Mouse (Mus musculus): ENCODE results near the gene Aif1.
A peak's percentile ranks its signal among the peaks of the same experiment; 100 is the strongest.

Aif1 gene

DNA sequence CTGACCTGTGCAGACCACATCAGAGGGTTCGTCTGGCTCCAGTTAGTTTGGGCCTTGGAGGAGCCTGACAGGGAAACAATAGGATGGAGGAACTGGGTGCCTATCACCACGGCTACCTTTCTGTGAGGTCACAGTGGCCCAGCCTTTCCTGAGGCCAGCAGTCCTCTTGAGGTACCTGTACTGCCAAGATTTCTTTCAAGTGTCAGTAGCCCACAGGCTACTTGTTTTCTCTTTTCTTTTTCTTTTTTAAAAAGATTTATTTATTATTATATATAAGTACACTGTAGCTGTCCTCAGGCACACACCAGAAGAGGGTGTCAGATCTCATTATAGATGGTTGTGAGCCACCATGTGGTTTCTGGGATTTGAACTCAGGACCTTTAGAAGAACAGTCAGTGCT lies at the start of gene Aif1:
Gene Aif1, minus strand, starts transcription at position 101 of the 400 bp plus-strand sequence.
- DNase-seq (ENCODE audit: low spot score in 2 of 2) = no peak

DNA sequence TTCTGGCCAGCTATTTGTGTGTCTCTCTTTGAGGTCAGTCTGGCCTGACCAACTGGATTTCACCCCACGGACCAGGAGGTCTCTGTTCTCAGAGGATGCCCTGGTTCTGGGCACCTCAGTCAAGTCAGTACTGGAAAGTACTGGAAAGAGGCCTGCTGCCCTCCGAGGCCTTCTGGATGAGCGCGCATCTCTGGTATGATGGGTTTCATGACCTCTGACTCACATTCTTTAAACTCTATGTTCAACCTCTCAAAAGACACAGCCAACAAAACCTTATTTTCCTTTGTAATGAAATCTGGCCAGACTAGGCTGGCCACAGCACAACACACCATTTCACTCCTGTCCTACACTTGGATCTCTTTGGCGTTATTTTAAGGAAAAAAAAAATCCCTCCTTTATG lies 49.6 kb upstream of the Aif1 start:
- DNase-seq (ENCODE audit: low spot score in 2 of 2) = no peak

DNA sequence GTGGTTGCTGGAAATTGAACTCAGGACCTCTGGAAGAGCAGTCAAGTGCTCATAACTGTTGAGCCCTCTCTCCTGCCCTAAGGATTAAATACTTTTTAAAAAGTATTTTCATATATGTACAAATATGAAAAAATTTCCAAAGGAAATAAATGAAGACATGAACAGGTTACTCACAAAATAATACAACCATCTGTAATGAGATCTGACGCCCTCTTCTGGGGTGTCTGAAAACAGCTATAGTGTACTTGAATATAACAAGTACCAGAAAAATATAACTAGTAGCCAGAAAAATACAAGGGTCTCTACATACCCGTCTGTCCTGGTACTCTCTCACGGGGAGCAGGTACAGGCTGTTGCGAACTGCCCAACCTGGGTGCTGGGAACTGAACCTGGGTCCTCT lies 48.8 kb upstream of the Aif1 start:
- DNase-seq (ENCODE audit: low spot score in 2 of 2) = no peak

DNA sequence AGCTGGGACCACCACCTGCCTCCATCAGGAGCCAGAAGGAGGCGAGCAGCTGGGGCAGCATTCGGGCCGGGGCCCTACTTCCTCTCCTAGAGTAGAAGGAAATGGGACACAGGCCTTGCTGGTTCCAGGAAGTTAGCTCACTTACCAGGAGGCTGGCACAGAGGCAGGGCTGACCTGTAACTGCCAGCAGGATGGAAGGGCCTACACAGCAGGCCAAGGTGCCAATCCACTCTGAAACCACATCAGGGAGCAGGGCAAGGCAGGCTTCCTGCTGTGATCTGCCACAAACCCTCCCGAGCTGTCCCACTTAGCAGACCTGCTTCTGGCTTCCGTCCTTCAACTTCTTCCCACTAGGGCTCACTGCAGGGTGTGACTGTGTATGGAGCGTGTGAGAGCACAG lies 46.4 kb upstream of the Aif1 start:
- no peak for DNase-seq (ENCODE audit: low spot score in 2 of 2)

DNA sequence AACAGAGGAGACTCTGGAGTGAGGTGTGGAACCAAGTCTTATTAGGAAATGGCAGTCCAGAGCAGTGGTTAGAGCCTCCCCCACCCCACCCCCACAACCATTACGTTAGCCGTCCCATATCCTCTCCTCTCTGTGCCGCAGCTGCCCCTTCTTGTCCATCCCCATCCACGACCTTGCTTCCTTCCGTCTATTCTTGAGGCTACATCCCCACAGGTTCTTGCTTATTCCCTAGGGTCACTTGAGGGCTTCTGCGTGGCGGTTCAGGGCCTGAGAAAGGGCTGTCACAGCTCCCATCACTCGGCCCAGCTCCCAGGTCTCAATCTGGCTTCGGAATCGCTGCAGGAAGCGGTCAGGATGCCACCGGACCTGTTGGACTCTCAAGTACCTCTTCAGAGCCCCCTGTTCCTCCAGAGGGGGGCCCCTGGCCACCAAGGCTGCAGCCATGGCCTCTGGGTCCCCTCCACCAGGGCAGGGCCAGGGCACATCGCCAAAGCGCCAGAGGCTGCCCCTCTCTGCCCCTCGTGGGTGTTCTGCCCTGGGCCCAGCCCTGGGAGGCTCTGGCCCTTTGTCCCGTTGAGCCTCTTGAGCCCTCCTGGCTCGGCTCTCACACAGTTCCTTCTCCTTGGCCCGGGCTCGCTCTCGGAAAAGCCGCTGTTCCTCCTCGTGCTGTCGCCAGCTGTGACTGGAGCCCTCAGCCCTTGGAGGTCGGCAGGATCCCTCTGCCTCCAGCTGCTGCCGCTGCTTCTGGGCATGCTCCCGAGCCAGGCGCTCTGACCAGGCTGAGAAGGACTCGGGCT lies 44.5 kb upstream of the Aif1 start, which contains the start of gene Gm16181:
Gene Gm16181, plus strand, starts transcription at position 679 of the 797 bp plus-strand sequence.
- DNase-seq (ENCODE audit: low spot score in 2 of 2) = no peak

DNA sequence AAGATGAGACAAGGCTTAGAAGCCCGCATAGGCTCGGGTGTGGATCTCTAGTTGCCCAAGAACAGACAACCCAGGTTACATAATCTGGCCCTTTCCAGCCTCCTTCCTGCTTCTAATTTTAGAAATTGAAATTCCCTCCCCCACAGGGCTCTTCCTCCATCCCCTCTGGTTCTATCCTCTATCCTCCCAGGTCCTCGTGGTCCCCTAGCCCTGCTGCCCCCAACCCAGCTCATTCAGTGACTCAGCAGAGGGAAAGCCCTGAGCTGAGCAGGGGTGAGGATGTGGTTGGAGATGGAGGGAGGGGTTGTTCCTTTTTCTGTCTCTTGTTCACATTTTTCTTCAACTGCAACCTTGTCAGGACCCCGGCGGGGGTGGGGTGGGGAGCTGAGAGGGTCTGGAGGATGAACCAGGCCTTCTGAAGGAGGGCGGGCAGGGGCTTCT lies 43.8 kb upstream of the Aif1 start:
- DNase-seq (ENCODE audit: low spot score in 2 of 2) = no peak

DNA sequence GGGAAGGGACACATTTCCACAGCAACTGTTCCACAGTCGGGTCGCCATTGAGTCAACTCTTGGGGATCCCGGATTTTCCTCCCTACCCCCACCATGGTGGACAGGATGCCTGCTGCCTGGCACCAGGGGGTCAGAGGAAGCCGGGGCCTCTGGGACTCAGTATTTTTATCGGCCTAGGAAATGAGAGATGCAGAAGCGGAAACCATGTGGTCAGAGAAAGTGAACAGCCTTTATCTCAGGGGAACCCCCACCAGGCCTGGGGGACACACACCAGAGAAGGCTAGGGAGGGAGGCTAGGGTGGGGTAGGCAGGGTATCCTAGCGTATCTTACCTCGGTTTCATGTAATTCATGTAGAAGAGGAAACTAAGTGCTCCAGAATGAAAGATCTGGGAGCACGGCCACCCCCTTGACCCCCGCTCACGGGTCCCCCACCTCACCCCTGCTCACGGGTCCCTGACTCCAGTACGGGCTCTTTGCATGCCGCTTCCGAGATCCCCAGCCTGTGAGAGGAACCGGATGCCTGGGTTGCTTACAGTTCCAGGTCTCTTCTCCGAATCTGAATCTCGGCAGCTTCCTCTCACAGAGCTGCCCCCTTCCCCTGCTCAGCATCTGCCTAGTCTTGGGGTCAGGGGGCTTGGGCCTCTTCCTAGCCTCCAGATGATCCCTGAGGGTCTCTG lies 42.8 kb upstream of the Aif1 start:
- DNase-seq (ENCODE audit: low spot score in 2 of 2) = peak; percentile 56 to 78

DNA sequence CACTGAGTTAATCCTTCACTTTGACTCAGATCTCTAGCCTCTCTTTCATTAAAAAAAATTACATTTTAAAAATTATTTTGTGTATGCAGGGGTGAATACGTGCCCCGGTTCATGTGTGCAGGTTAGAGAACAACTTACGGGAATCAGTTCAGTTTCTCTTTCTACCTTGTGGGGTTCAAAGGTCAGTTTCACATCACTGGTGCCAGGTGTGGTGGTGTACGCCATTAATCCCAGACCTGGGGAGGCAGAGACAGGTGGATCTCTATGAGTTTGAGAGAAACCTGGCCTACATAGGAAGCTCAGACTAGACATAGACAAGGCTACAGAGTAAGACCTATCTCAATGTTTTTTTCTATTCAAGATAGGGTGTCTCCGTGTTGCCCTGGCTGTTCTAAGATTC lies 37.2 kb upstream of the Aif1 start:
- DNase-seq (ENCODE audit: low spot score in 2 of 2) = no peak

DNA sequence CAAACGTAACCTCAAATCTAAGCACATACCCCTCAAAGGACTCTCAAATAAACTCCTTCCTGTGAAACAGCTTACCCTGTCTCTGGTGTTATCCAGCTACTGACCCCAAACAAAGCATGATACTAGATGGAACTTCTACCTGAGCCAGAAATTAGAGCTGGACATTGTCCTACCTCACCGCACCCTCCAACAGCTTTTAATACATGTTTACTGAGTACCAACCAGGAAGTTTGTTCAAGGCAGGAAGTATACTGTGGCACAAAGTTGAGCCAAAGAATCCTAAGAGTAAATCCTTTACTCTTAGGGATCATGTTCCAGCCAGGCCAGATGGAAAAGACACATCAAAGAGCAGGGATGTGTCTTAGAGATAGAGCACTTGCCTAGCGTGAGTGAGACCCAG lies 34.7 kb upstream of the Aif1 start:
- DNase-seq (ENCODE audit: low spot score in 2 of 2) = no peak

DNA sequence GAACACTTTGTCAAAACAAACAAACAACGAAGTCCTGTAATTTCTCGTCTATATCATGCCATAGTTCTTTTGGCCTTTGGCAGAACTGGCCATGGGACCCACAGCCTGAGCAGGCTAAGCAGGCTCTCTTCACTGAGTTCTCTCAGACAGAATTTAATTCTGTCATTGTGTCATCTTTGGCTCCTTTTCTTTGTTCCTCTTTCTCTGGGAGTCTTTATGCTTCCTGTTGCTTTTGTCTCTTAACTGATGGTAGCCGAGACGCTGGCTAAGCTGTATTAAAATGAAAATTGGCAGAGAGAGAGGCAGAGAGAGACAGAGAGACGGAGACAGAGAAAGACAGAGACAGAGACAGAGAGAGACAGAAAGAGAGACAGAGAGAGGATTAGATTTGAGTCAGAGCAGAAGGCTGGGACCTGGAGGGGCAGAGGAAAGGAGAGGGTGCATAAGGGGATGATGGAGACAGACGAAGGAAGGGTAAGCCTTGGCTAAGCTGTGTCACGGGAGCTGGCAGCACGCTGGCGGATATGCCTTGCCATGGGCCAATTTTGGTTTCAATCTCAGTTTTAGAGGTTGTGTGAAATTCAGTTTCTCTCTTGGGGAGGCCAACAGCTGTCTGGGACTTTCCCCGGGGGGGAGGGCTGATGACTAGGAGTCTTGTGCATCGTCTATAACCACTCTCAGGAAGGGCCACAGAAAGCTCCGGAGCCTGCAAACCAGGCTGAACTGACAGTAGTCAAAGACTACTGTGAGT lies 34.1 kb upstream of the Aif1 start:
- peak in 1 of 2 experiments; percentile 50 for DNase-seq (ENCODE audit: low spot score in 2 of 2)

DNA sequence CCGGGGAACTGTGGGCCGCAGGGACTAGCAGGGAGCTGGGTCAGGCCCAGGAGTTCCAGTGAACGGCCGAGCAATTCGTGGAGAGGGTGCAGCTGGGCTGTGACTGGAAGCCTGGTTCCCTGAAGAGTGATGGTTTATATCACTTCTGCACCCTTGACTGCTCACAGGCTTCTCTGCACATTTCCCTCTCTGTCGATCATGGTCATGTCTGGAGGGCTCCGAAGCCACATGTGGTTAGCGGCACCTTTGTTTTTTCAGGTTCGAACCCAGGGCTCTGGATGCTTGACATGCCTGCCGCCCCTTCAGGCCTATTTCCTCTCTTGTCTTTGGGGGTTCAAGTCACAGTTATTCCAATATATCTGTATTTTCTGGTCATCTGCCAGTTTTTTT lies 29.5 kb upstream of the Aif1 start:
- DNase-seq (ENCODE audit: low spot score in 2 of 2) = no peak

DNA sequence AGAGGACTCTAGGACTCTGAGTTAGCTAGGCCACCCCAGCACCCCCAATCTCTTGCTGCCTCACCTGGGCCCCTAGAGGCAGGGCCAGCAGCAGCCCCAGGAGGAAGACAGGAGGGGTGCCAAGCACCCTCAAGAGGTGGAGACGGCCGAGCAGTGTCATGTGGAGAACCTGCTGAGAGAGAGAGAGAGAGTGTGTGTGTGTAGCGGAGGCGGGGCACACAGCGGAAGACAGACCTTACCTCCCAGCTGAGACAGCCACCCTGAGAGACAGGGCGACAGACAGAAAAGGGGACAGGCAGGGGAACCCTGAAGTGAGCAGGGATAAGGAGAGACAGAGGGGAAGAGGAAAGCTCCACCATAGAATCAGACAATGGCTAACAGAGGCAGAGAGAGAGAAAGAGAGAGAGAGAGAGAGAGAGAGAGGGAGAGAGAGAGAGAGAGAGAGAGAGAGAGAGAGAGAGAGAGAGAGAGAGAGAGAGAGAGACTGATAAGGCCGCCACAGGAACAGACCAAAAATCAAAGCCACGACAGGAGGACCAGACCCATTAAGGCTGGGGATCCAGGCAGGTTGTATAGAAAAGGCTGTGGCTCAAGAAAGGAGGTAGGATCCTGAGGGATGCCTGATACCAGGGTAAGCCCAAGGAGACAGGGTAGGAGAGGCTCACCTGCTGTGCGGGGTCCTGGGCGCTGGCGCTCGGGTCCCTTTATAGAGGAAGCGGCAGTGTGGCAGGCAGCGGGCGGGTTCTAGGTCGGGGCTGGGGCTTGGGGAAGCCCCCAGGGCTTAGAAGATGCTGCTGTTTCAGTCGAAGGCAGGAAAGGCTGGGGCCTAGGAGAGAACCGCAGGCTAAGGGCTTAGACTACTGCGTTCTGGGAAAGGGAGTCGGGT lies 28.9 kb upstream of the Aif1 start, which contains the start of gene Lta:
Gene Lta, minus strand, starts transcription at position 858 of the 886 bp plus-strand sequence.
- DNase-seq (ENCODE audit: low spot score in 2 of 2) = peak; percentile 48 to 75

DNA sequence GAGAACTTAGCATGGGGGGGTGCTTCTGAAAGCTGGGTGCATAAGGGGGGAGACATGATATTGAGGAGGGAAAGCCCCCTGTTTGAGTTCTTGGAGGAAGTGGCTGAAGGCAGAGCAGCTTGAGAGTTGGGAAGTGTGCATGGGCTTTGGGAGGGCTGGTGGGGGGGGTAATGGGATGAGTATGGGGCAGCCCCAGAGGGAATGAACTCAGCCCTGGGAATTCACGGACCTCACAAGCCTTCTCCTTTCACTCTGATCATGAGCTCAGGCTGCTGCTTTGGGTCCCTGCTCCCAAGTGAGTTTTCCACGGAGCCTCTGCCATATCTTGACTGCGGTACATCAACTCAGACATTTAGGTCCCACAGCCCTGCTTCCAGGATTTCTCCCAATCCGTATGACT lies 26.6 kb upstream of the Aif1 start:
- DNase-seq (ENCODE audit: low spot score in 2 of 2) = no peak

DNA sequence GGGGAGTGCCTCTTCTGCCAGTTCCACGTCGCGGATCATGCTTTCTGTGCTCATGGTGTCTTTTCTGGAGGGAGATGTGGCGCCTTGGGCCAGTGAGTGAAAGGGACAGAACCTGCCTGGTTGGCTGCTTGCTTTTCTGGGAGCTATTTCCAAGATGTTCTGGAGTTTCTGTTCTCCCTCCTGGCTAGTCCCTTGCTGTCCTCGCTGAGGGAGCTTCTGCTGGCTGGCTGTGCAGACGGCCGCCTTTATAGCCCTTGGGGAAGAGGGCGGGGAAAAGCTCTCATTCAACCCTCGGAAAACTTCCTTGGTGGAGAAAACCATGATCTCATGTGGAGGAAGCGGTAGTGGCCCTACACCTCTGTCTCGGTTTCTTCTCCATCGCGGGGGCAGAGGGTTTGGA lies 25.9 kb upstream of the Aif1 start, which contains the start of gene Tnf:
Gene Tnf, minus strand, starts transcription at position 221 of the 400 bp plus-strand sequence.
- peak; percentile 64 to 78 for DNase-seq (ENCODE audit: low spot score in 2 of 2)

DNA sequence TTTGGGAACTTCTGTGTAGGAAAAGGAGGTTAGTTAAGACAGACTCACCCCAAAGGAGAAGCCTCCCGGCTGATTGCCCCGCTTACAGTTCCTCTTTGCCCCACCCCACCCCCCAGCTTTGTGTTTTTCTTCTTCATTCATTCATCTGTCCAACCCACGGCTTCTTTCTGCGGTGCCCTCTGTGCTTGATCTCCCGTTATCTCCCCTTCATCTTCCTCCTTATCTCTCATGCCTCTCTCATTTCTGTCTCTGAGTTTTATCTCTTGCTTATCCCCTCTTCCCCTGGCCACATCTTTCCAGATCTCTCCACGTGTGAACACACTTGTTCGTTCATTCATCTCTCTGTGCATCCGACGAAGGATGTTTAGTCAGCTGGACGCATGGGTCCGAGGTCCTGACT lies 25.3 kb upstream of the Aif1 start:
- DNase-seq (ENCODE audit: low spot score in 2 of 2) = no peak

DNA sequence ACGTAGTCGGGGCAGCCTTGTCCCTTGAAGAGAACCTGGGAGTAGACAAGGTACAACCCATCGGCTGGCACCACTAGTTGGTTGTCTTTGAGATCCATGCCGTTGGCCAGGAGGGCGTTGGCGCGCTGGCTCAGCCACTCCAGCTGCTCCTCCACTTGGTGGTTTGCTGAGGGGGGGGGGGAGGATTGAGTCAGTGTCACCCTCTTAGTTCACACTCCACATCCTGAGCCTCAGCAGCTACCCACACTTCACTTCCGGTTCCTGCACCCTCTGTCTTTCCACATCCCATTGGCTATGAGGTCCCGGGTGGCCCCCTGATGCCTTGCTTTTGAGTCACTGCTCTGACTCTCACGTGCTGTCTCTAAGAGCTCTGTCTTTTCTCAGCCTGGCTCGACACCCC lies 24.5 kb upstream of the Aif1 start:
- peak; percentile 56 to 74 for DNase-seq (ENCODE audit: low spot score in 2 of 2)

DNA sequence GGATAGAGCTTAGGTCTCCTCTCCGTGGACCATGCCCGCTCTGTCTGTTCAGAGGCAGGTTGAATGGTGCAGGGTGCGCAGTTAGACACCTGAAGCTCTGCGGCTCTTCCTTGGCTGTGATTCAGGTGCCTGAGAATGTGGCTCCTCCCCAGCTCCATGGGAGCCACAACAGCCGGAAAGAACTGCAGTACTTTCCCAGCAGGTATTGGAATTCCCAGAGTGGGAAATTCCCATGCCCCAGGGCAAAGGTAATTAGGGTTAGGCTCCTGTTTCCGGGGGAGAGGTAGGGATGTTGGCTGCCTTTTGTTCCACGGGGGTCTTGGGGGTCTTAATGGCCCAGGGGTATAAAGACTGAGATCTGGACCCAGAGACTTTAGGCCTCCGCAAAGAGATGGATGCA lies 23.1 kb upstream of the Aif1 start:
- DNase-seq (ENCODE audit: low spot score in 2 of 2) = no peak

DNA sequence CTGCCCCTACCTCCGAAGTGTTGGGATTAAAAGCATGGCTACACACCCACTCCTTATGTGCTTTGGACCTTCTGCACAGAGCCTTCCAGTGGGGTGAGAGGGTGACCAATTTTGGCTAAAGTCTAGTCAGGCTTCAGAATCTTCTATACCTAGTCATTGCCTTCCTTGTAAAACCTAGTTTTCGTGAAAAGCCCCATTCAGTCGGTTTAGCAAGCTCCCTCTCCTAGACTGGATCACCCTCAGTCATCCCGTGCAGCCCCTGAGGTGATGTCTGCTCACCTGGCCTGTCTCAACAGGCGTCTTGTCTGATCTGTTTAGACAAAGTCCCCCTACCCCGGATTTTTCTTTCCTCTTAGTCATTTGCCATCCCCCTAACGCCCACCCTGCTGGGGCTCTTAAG lies 22.2 kb upstream of the Aif1 start:
- DNase-seq (ENCODE audit: low spot score in 2 of 2) = no peak

DNA sequence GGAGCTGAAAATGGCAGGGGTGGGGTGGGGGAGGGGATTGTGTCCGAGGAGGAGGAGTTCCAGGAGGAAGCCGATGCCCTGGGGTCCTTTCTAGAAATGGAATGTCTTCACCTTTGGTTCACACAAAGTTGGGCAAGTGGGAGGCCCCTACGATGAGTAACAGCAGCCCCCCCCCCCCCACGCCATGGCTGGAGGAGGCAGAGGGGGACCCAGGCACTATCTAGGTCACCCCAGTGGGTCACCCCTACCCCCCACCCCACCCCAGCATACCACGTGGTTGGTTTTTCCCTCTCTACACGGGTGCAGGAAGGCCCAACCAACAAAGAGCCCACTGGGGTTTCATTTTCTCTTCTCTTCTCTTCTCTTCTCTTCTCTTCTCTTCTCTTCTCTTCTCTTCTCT lies 21.3 kb upstream of the Aif1 start:
- DNase-seq (ENCODE audit: low spot score in 2 of 2) = no peak

DNA sequence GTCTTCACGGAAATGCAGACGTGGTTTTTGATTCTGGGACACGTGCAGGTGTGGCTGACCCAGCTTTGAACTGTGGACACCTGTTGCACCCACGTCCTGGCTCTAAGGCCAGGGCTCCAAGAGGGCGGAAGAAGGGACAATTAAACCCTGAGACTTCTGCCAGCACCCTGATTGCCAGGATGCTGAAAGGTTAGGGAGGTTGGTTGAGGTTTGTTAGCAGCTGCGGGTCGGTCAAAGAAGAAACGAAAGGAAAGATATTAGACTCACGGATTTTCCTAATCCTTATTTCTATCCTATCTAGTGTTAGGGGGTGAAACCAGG lies 20.4 kb upstream of the Aif1 start:
- no peak for DNase-seq (ENCODE audit: low spot score in 2 of 2)

DNA sequence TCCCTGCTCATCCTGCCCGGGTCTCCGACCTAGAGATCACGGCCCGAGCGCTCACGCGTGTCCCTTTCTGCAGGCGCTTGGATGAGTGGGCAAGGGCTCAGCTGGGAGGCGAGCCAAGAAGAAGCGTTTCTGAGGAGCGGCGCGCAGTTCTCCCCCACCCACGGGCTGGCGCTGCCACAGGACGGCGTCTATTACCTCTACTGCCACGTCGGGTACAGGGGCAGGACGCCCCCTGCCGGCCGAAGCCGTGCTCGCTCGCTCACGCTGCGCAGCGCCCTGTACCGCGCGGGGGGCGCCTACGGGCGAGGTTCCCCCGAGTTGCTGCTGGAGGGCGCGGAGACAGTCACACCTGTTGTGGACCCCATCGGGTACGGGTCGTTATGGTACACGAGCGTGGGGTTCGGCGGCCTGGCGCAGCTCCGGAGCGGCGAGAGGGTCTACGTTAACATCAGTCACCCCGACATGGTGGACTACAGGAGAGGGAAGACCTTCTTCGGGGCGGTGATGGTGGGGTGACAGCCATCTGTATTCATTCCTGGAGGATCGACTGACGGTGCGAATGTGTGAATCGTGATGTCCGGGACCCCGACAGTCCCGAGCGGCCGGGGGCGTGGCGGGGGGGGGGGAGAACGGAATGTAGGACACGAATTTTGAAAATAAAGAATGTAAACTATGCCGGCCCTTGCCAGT lies 19.9 kb upstream of the Aif1 start:
- DNase-seq (ENCODE audit: low spot score in 2 of 2) = peak; percentile 87 to 97
